Mouse (Mus musculus) heart, postnatal 10 days (tissue): Measurements from ENCODE around the gene Dnah12. TPM values are rescaled to one million over a fixed set of nuclear protein-coding genes. Genes with fewer than 3 reads are reported as not detected.
"Not testable (repeated sequence)": the region's sequence is repeated elsewhere in the genome, so short reads cannot be mapped to it uniquely, and the experiment has no call there.

Experiments used
- DNase-seq, 2 experiments: peaks; one replicate each; pipeline ENCODE4 v3.0.0; 2021
- intact Hi-C: fragments of 180-260 bp; cut with DNase I; formaldehyde crosslinking; loops from one replicate; pipeline ENCODE4 v1.15.1; 2025
- total RNA-seq, 2 experiments: library from RNA; stranded (reverse); gene quantifications; 2 replicates each; pipeline ENCODE4 v1.2.3; 2021

Dnah12 gene
- total RNA-seq, 2 experiments from 2014 or later = 0.05 TPM

- no peak for DNase-seq
- intact Hi-C loops = loop anchor here (5.0 kb wide), 1 partner anchor 324 kb away; no protein-coding TSS in a partner anchor
Observed at GRCm38 (mm10) chr14:26697912-26698311, 4.8 kb downstream of the Dnah12 start.

- DNase-seq, intact Hi-C loops: not testable (repeated sequence)
Observed at GRCm38 (mm10) chr14:26705246-26705645, 12.2 kb downstream of the Dnah12 start.

GRCm38 (mm10) chr14:26719696-26720095 lies 26.6 kb downstream of the Dnah12 start:
- DNase-seq, intact Hi-C loops: not testable (repeated sequence)

- no peak for DNase-seq
- intact Hi-C loops = no loop called here
Observed at GRCm38 (mm10) chr14:26724898-26725297, 31.8 kb downstream of the Dnah12 start.

- intact Hi-C loops = no loop called here
- DNase-seq = no peak
Observed at GRCm38 (mm10) chr14:26758566-26758965, 65.5 kb downstream of the Dnah12 start.

GRCm38 (mm10) chr14:26764827-26765226 lies 71.8 kb downstream of the Dnah12 start:
- no peak for DNase-seq

GRCm38 (mm10) chr14:26768195-26768594 lies 75.1 kb downstream of the Dnah12 start:
- no peak for DNase-seq
- intact Hi-C loops = no loop called here

More at GRCm38 (mm10) chr14:26764827-26765226, 71.8 kb downstream of the Dnah12 start:
- intact Hi-C loops = no loop called here

- intact Hi-C loops = no loop called here
- DNase-seq = no peak
Observed at GRCm38 (mm10) chr14:26773536-26773935, 80.5 kb downstream of the Dnah12 start.

GRCm38 (mm10) chr14:26783731-26784130 lies 90.7 kb downstream of the Dnah12 start:
- intact Hi-C loops = no loop called here
- no peak for DNase-seq

- intact Hi-C loops = loop anchor here (2.0 to 5.0 kb wide), 3 partner anchors 151 to 312 kb away; no protein-coding TSS in a partner anchor
- peak; percentile 34 to 53 for DNase-seq
Observed at GRCm38 (mm10) chr14:26785695-26786094, 92.6 kb downstream of the Dnah12 start.

GRCm38 (mm10) chr14:26794431-26794830 lies 101.4 kb downstream of the Dnah12 start:
- no peak for DNase-seq
- intact Hi-C loops = no loop called here

- DNase-seq = no peak
- intact Hi-C loops = no loop called here
Observed at GRCm38 (mm10) chr14:26798330-26798729, 105.3 kb downstream of the Dnah12 start.

GRCm38 (mm10) chr14:26799286-26799685 lies 106.2 kb downstream of the Dnah12 start:
- DNase-seq = no peak
- intact Hi-C loops = no loop called here

- intact Hi-C loops = no loop called here
Observed at GRCm38 (mm10) chr14:26805500-26805899, 112.4 kb downstream of the Dnah12 start.

GRCm38 (mm10) chr14:26812734-26813133 lies 119.7 kb downstream of the Dnah12 start:
- DNase-seq = no peak
- intact Hi-C loops = no loop called here

More at GRCm38 (mm10) chr14:26805500-26805899, 112.4 kb downstream of the Dnah12 start:
- no peak for DNase-seq

- intact Hi-C loops = no loop called here
- DNase-seq = no peak
Observed at GRCm38 (mm10) chr14:26813871-26814270, 120.8 kb downstream of the Dnah12 start.

- DNase-seq = peak in 1 of 2 experiments; percentile 3
- intact Hi-C loops = no loop called here
Observed at GRCm38 (mm10) chr14:26814908-26815307, 121.8 kb downstream of the Dnah12 start.

GRCm38 (mm10) chr14:26816785-26817184 lies 123.7 kb downstream of the Dnah12 start:
- intact Hi-C loops = no loop called here
- no peak for DNase-seq

GRCm38 (mm10) chr14:26826020-26826419 lies 132.9 kb downstream of the Dnah12 start:
- DNase-seq = no peak
- intact Hi-C loops = no loop called here

GRCm38 (mm10) chr14:26853053-26853452 lies 160.0 kb downstream of the Dnah12 start:
- no peak for DNase-seq
- intact Hi-C loops = no loop called here

- no peak for DNase-seq
- intact Hi-C loops = no loop called here
Observed at GRCm38 (mm10) chr14:26854066-26854465, 161.0 kb downstream of the Dnah12 start.

GRCm38 (mm10) chr14:26858364-26858763 lies 165.3 kb downstream of the Dnah12 start:
- intact Hi-C loops = loop anchor here (2.0 kb wide), 1 partner anchor 36 kb away; the partner anchor contains the start of gene Asb14
- DNase-seq = peak; percentile 18 to 30

- DNase-seq = peak; percentile 20 to 41
- intact Hi-C loops = loop anchor here (2.0 kb wide), 1 partner anchor 36 kb away; the partner anchor contains the start of gene Asb14
Observed at GRCm38 (mm10) chr14:26859024-26859423, 165.9 kb downstream of the Dnah12 start.
